Mouse (Mus musculus): ENCODE measurements around the gene Nek4. TPM values are rescaled to one million over a fixed set of nuclear protein-coding genes. Genes with fewer than 3 reads are reported as not detected.

Nek4 gene
- polyA plus RNA-seq, 1 experiment from 2014 or later: 14.1 TPM

DNA sequence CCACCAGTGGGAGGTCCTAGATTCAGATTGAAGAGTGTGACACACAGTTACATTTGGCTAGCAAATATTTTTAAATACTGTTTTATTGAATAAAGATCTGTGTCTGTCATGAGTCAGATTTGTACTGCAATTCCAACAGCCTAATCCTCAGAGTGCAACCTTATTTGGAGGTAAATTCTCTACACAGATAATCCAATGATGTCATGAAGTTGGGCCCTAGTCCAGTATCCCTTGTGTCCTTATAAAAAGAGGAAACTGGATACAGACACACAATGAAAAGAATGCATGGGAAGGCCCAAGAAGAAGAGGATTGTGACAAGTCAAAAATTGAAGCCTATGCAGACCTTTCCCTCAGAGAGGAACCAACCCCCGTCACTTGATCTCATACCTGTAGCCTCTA, 34.7 kb upstream of the Nek4 start:
- Histone ChIP-seq H3K4me2 (replicated peaks) (no peak overlapping the region), H3K27me3 (ENCODE audit: control insufficient read depth, insufficient read depth, low read length) (no peaks in the 10 kb centered on the region), H3K4me3 (replicated peaks; ENCODE audit: low read length) (no peak overlapping the region), H3K9ac (no peak overlapping the region), H3K36me3 (replicated peaks; ENCODE audit: control insufficient read depth, insufficient read depth) (no peaks in the 10 kb centered on the region), H3K9me3 (ENCODE audit: control insufficient read depth, low read length) (no peaks in the 10 kb centered on the region), H3K27ac (no peak overlapping the region), H3K4me1 (replicated peaks; ENCODE audit: control insufficient read depth, insufficient read depth, low read length) (no peaks in the 10 kb centered on the region)
- DNase-seq (ENCODE audit: low spot score) (no peak), ATAC-seq (ENCODE audit: low FRiP score) (no peak)
- WGBS: 97% methylated on average over 1 of the region's 1 CpGs

GRCm38 (mm10) chr14:30922053-30922670, 29.0 kb upstream of the Nek4 start:
- Histone ChIP-seq H3K27ac (no peak overlapping the region), H3K36me3 (replicated peaks; ENCODE audit: control insufficient read depth, insufficient read depth) (no peaks in the 10 kb centered on the region), H3K9ac (no peak overlapping the region), H3K27me3 (ENCODE audit: control insufficient read depth, insufficient read depth, low read length) (no peaks in the 10 kb centered on the region), H3K9me3 (ENCODE audit: control insufficient read depth, low read length) (no peaks in the 10 kb centered on the region), H3K4me1 (replicated peaks; ENCODE audit: control insufficient read depth, insufficient read depth, low read length) (no peaks in the 10 kb centered on the region), H3K4me2 (replicated peaks) (no peak overlapping the region), H3K4me3 (replicated peaks; ENCODE audit: low read length) (no peak overlapping the region)
- DNase-seq (ENCODE audit: low spot score) (no peak), ATAC-seq (ENCODE audit: low FRiP score) (no peak)
- 48% methylated on average over 8 of the region's 8 CpGs for WGBS

GRCm38 (mm10) chr14:30923375-30924105, 27.6 kb upstream of the Nek4 start, which contains the start of gene Itih3:
Gene Itih3 (minus strand): TSS chr14:30923760.
- Histone ChIP-seq H3K9me3 (ENCODE audit: control insufficient read depth, low read length) (no peaks in the 10 kb centered on the region), H3K4me2 (replicated peaks) (no peak within 1 kb of the TSS), H3K27me3 (ENCODE audit: control insufficient read depth, insufficient read depth, low read length) (no peaks in the 10 kb centered on the region), H3K27ac (no peak within 1 kb of the TSS), H3K9ac (no peak within 1 kb of the TSS), H3K36me3 (replicated peaks; ENCODE audit: control insufficient read depth, insufficient read depth) (no peaks in the 10 kb centered on the region), H3K4me3 (replicated peaks; ENCODE audit: low read length) (no peak within 1 kb of the TSS), H3K4me1 (replicated peaks; ENCODE audit: control insufficient read depth, insufficient read depth, low read length) (no peaks in the 10 kb centered on the region)
- no peak for DNase-seq (ENCODE audit: low spot score)
- WGBS: 73% methylated on average over 6 of the region's 6 CpGs
- ATAC-seq (ENCODE audit: low FRiP score): no peak; the same call in 1 of the 2 replicates

- H3K4me3 ChIP-seq (replicated peaks; ENCODE audit: low read length): no peak overlapping the region
- no peaks in the 10 kb centered on the region for H3K27me3 ChIP-seq (ENCODE audit: control insufficient read depth, insufficient read depth, low read length)
- no peaks in the 10 kb centered on the region for H3K9me3 ChIP-seq (ENCODE audit: control insufficient read depth, low read length)
- no peaks in the 10 kb centered on the region for H3K4me1 ChIP-seq (replicated peaks; ENCODE audit: control insufficient read depth, insufficient read depth, low read length)
- no peak for ATAC-seq (ENCODE audit: low FRiP score)
- no peak for DNase-seq (ENCODE audit: low spot score)
- H3K4me2 ChIP-seq (replicated peaks): no peak overlapping the region
- H3K27ac ChIP-seq: no peak overlapping the region
- 87% methylated on average over 3 of the region's 3 CpGs for WGBS
- no peaks in the 10 kb centered on the region for H3K36me3 ChIP-seq (replicated peaks; ENCODE audit: control insufficient read depth, insufficient read depth)
- no peak overlapping the region for H3K9ac ChIP-seq
These were observed 25.7 kb upstream of the Nek4 start for GRCm38 (mm10) chr14:30925492-30925891.

- no peak overlapping the region for H3K4me2 ChIP-seq (replicated peaks)
- H3K4me1 ChIP-seq (replicated peaks; ENCODE audit: control insufficient read depth, insufficient read depth, low read length): no peaks in the 10 kb centered on the region
- H3K9me3 ChIP-seq (ENCODE audit: control insufficient read depth, low read length): no peaks in the 10 kb centered on the region
- 90% methylated on average over 4 of the region's 4 CpGs for WGBS
- ATAC-seq (ENCODE audit: low FRiP score): no peak
- no peaks in the 10 kb centered on the region for H3K36me3 ChIP-seq (replicated peaks; ENCODE audit: control insufficient read depth, insufficient read depth)
- H3K9ac ChIP-seq: no peak overlapping the region
- DNase-seq (ENCODE audit: low spot score): no peak
- H3K27ac ChIP-seq: no peak overlapping the region
- no peaks in the 10 kb centered on the region for H3K27me3 ChIP-seq (ENCODE audit: control insufficient read depth, insufficient read depth, low read length)
- H3K4me3 ChIP-seq (replicated peaks; ENCODE audit: low read length): no peak overlapping the region
These were observed 20.8 kb upstream of the Nek4 start for GRCm38 (mm10) chr14:30930386-30930785.

- H3K36me3 ChIP-seq (replicated peaks; ENCODE audit: control insufficient read depth, insufficient read depth): no peaks in the 10 kb centered on the region
- WGBS: 88% methylated on average over 9 of the region's 9 CpGs
- no peak for ATAC-seq (ENCODE audit: low FRiP score)
- H3K4me1 ChIP-seq (replicated peaks; ENCODE audit: control insufficient read depth, insufficient read depth, low read length): no peaks in the 10 kb centered on the region
- H3K9me3 ChIP-seq (ENCODE audit: control insufficient read depth, low read length): no peaks in the 10 kb centered on the region
- no peak overlapping the region for H3K4me2 ChIP-seq (replicated peaks)
- no peaks in the 10 kb centered on the region for H3K27me3 ChIP-seq (ENCODE audit: control insufficient read depth, insufficient read depth, low read length)
- H3K4me3 ChIP-seq (replicated peaks; ENCODE audit: low read length): no peak overlapping the region
- no peak for DNase-seq (ENCODE audit: low spot score)
- no peak overlapping the region for H3K27ac ChIP-seq
- no peak overlapping the region for H3K9ac ChIP-seq
These were observed 17.8 kb upstream of the Nek4 start for GRCm38 (mm10) chr14:30933351-30933750.

DNA sequence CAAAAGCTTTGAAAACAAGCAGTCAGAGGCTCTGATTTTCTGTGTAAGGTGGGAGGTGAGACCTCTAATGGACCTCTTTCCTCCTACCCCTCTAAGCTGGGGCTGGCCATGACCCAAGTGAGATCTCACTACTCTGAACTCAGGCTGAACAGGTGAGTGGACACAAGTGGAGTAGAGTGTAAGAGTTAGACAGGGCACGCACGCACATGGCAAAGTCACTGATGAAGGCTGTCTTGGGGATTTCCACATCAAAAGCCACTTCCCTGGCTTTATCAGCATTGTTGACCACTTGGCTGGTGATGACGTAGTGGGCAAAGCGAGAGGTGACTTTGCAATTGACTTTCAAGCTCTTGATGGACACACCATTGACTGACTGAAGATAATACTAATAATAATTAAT, 8.9 kb upstream of the Nek4 start:
- H3K9me3 ChIP-seq (ENCODE audit: control insufficient read depth, low read length): no peaks in the 10 kb centered on the region
- no peak for DNase-seq (ENCODE audit: low spot score)
- H3K9ac ChIP-seq: no peak overlapping the region
- H3K4me3 ChIP-seq (replicated peaks; ENCODE audit: low read length): no peak overlapping the region
- no peaks in the 10 kb centered on the region for H3K4me1 ChIP-seq (replicated peaks; ENCODE audit: control insufficient read depth, insufficient read depth, low read length)
- ATAC-seq (ENCODE audit: low FRiP score): no peak
- no peak overlapping the region for H3K4me2 ChIP-seq (replicated peaks)
- no peak overlapping the region for H3K27ac ChIP-seq
- no peaks in the 10 kb centered on the region for H3K36me3 ChIP-seq (replicated peaks; ENCODE audit: control insufficient read depth, insufficient read depth)
- H3K27me3 ChIP-seq (ENCODE audit: control insufficient read depth, insufficient read depth, low read length): no peaks in the 10 kb centered on the region
- 94% methylated on average over 4 of the region's 4 CpGs for WGBS

DNA sequence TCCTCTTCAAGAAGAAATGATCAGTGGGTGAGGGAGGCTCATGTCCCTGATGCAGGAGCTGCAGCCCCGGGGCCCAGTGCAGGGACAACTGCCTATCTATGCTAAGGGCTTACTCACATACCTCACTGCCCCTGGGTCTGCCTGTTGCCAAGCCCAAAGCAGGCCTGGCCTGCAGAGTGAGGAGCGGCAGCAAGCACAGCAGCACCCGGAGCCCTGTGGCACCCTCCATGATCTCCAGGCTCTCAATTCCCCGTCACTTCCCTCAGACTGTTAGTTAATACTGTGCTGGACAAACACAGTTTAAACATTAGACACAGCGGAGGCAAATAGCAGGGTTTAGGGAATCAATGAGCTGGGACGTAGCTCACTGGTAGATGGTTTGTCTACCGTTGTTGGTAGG, 8.1 kb upstream of the Nek4 start, which contains the start of gene Itih1:
Gene Itih1, minus strand, starts transcription at position 252 of the 400 bp plus-strand sequence.
- DNase-seq (ENCODE audit: low spot score): no peak
- no peak within 1 kb of the TSS for H3K4me3 ChIP-seq (replicated peaks; ENCODE audit: low read length)
- H3K36me3 ChIP-seq (replicated peaks; ENCODE audit: control insufficient read depth, insufficient read depth): no peaks in the 10 kb centered on the region
- WGBS: 91% methylated on average over 7 of the region's 7 CpGs
- H3K9me3 ChIP-seq (ENCODE audit: control insufficient read depth, low read length): no peaks in the 10 kb centered on the region
- H3K27me3 ChIP-seq (ENCODE audit: control insufficient read depth, insufficient read depth, low read length): no peaks in the 10 kb centered on the region
- H3K4me1 ChIP-seq (replicated peaks; ENCODE audit: control insufficient read depth, insufficient read depth, low read length): no peaks in the 10 kb centered on the region
- H3K27ac ChIP-seq: no peak within 1 kb of the TSS
- ATAC-seq (ENCODE audit: low FRiP score): no peak
- H3K9ac ChIP-seq: no peak within 1 kb of the TSS
- H3K4me2 ChIP-seq (replicated peaks): no peak within 1 kb of the TSS

GRCm38 (mm10) chr14:30943860-30944674, 7.1 kb upstream of the Nek4 start:
- DNase-seq (ENCODE audit: low spot score) (no peak), ATAC-seq (ENCODE audit: low FRiP score) (no peak)
- H3K36me3 ChIP-seq (replicated peaks; ENCODE audit: control insufficient read depth, insufficient read depth): no peaks in the 10 kb centered on the region
- 73% methylated on average over 11 of the region's 11 CpGs for WGBS
- no peak overlapping the region for H3K4me3 ChIP-seq (replicated peaks; ENCODE audit: low read length)
- H3K9me3 ChIP-seq (ENCODE audit: control insufficient read depth, low read length): no peaks in the 10 kb centered on the region
- H3K4me1 ChIP-seq (replicated peaks; ENCODE audit: control insufficient read depth, insufficient read depth, low read length): no peaks in the 10 kb centered on the region
- no peak overlapping the region for H3K4me2 ChIP-seq (replicated peaks)
- H3K27ac ChIP-seq: no peak overlapping the region
- H3K9ac ChIP-seq: no peak overlapping the region
- H3K27me3 ChIP-seq (ENCODE audit: control insufficient read depth, insufficient read depth, low read length): no peaks in the 10 kb centered on the region

All from hindbrain, embryonic 14.5 days (tissue).